Mouse (Mus musculus): ENCODE data around the gene Lmf1. TPM values are rescaled to one million over a fixed set of nuclear protein-coding genes. Genes with fewer than 3 reads are reported as not detected.

Lmf1 gene
- polyA plus RNA-seq, 1 experiment from 2014 or later = 26.9 TPM

- peak; percentile 60 for ATAC-seq (ENCODE audit: low FRiP score)
- H3K4me1 ChIP-seq (replicated peaks; ENCODE audit: control insufficient read depth, insufficient read depth, low read length) = peaks cover 5% of the 10 kb centered on the region
- H3K36me3 ChIP-seq (ENCODE audit: control insufficient read depth, insufficient read depth, low read length) = no peaks in the 10 kb centered on the region
- no peaks in the 10 kb centered on the region for H3K27me3 ChIP-seq (ENCODE audit: control insufficient read depth, insufficient read depth, low read length)
- peak; percentile 39 for DNase-seq (ENCODE audit: low spot score)
- peak overlapping the region; percentile 1; the same call in 1 of the 2 replicates for H3K9ac ChIP-seq (ENCODE audit: low read depth, low read length)
- H3K27ac ChIP-seq (ENCODE audit: low read depth, low read length) = peak overlapping the region; percentile 33; the same call in 1 of the 2 replicates
- 56% methylated on average over 7 of the region's 7 CpGs for WGBS
- no peaks in the 10 kb centered on the region for H3K9me3 ChIP-seq (ENCODE audit: control insufficient read depth, low read length)
- no peak overlapping the region for H3K4me3 ChIP-seq (ENCODE audit: low read depth, low read length)
- H3K4me2 ChIP-seq (replicated peaks; ENCODE audit: low read depth, low read length) = no peak overlapping the region
Measured at GRCm38 (mm10) chr17:25668481-25669055, 89.7 kb downstream of the Lmf1 start.

GRCm38 (mm10) chr17:25672982-25673381 lies 94.1 kb downstream of the Lmf1 start:
- Histone ChIP-seq H3K4me1 (replicated peaks; ENCODE audit: control insufficient read depth, insufficient read depth, low read length) (peaks cover 5% of the 10 kb centered on the region), H3K27ac (ENCODE audit: low read depth, low read length) (no peak overlapping the region), H3K9me3 (ENCODE audit: control insufficient read depth, low read length) (no peaks in the 10 kb centered on the region), H3K9ac (ENCODE audit: low read depth, low read length) (no peak overlapping the region), H3K4me3 (ENCODE audit: low read depth, low read length) (no peak overlapping the region), H3K4me2 (replicated peaks; ENCODE audit: low read depth, low read length) (no peak overlapping the region), H3K36me3 (ENCODE audit: control insufficient read depth, insufficient read depth, low read length) (no peaks in the 10 kb centered on the region), H3K27me3 (ENCODE audit: control insufficient read depth, insufficient read depth, low read length) (no peaks in the 10 kb centered on the region)
- ATAC-seq (ENCODE audit: low FRiP score) (no peak), DNase-seq (ENCODE audit: low spot score) (no peak)

- no peaks in the 10 kb centered on the region for H3K36me3 ChIP-seq (ENCODE audit: control insufficient read depth, insufficient read depth, low read length)
- H3K9ac ChIP-seq (ENCODE audit: low read depth, low read length) = no peak overlapping the region
- H3K4me3 ChIP-seq (ENCODE audit: low read depth, low read length) = no peak overlapping the region
- peaks cover 8% of the 10 kb centered on the region; the same call in 1 of the 2 replicates for H3K4me1 ChIP-seq (replicated peaks; ENCODE audit: control insufficient read depth, insufficient read depth, low read length)
- DNase-seq (ENCODE audit: low spot score) = no peak
- no peaks in the 10 kb centered on the region for H3K27me3 ChIP-seq (ENCODE audit: control insufficient read depth, insufficient read depth, low read length)
- H3K27ac ChIP-seq (ENCODE audit: low read depth, low read length) = no peak overlapping the region; the same call in 1 of the 2 replicates
- no peak for ATAC-seq (ENCODE audit: low FRiP score)
- no peaks in the 10 kb centered on the region for H3K9me3 ChIP-seq (ENCODE audit: control insufficient read depth, low read length)
- 61% methylated on average over 6 of the region's 6 CpGs for WGBS
- H3K4me2 ChIP-seq (replicated peaks; ENCODE audit: low read depth, low read length) = no peak overlapping the region
Measured at GRCm38 (mm10) chr17:25677969-25678368, 99.1 kb downstream of the Lmf1 start.

- H3K9me3 ChIP-seq (ENCODE audit: control insufficient read depth, low read length) = no peaks in the 10 kb centered on the region
- WGBS = 12% methylated on average over 5 of the region's 5 CpGs
- H3K4me1 ChIP-seq (replicated peaks; ENCODE audit: control insufficient read depth, insufficient read depth, low read length) = peaks cover 8% of the 10 kb centered on the region; the same call in 1 of the 2 replicates
- peak overlapping the region; percentile 17; the same call in 1 of the 2 replicates for H3K4me2 ChIP-seq (replicated peaks; ENCODE audit: low read depth, low read length)
- H3K27me3 ChIP-seq (ENCODE audit: control insufficient read depth, insufficient read depth, low read length) = no peaks in the 10 kb centered on the region
- no peak overlapping the region for H3K9ac ChIP-seq (ENCODE audit: low read depth, low read length)
- no peak overlapping the region for H3K4me3 ChIP-seq (ENCODE audit: low read depth, low read length)
- no peaks in the 10 kb centered on the region for H3K36me3 ChIP-seq (ENCODE audit: control insufficient read depth, insufficient read depth, low read length)
- H3K27ac ChIP-seq (ENCODE audit: low read depth, low read length) = 0 out of 2 replicates have a peak overlapping the region, but pooled peaks have one; percentile 13
- peak; percentile 47; the same call in 1 of the 2 replicates for ATAC-seq (ENCODE audit: low FRiP score)
- DNase-seq (ENCODE audit: low spot score) = no peak
Measured at GRCm38 (mm10) chr17:25679818-25680217, 100.9 kb downstream of the Lmf1 start.

DNA sequence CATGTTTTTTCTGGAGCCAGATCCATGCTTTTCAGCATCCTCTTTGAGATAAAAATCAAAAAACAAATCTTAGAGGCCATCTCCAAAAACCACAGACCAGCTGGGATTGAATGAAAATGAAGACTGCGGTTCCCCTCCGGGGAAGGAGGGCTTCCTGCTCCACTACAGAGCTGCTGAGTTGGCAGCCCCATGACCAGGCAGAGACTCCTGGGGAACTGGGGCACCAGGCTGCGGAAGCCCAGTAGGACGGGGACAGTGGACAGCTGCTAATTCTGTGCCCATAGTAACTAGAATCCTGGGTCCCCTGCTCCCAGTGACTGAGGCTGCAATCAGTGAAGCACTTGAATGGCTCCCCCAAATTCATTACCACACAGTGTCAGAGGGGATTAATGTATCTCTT lies 102.8 kb downstream of the Lmf1 start:
- ATAC-seq (ENCODE audit: low FRiP score) = no peak
- WGBS = 75% methylated on average over 4 of the region's 4 CpGs
- Histone ChIP-seq H3K9me3 (ENCODE audit: control insufficient read depth, low read length) (no peaks in the 10 kb centered on the region), H3K4me2 (replicated peaks; ENCODE audit: low read depth, low read length) (no peak overlapping the region), H3K36me3 (ENCODE audit: control insufficient read depth, insufficient read depth, low read length) (no peaks in the 10 kb centered on the region), H3K4me3 (ENCODE audit: low read depth, low read length) (no peak overlapping the region), H3K27me3 (ENCODE audit: control insufficient read depth, insufficient read depth, low read length) (no peaks in the 10 kb centered on the region), H3K4me1 (replicated peaks; ENCODE audit: control insufficient read depth, insufficient read depth, low read length) (peaks cover 8% of the 10 kb centered on the region; the same call in 1 of the 2 replicates), H3K27ac (ENCODE audit: low read depth, low read length) (no peak overlapping the region), H3K9ac (ENCODE audit: low read depth, low read length) (no peak overlapping the region)
- DNase-seq (ENCODE audit: low spot score) = no peak

DNA sequence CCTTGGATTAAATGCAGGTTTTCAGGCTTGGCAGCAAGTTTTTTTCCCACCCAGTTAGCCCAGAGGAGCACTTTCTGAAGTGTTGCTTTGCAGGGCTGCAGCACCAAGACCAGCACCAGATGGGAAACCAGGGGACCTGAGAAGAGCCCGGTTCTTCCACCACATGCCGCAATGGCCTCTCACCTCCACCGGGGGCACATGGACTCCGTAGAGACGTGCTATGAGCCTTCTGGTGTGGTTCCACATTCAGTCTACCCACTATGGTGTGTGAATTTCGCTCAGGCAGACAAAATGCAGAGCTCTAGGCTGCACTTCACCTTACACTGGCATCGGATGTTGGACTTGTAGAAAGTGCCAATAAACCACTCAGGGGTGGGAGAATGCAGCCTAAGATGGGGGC lies 107.4 kb downstream of the Lmf1 start:
- Histone ChIP-seq H3K4me2 (replicated peaks; ENCODE audit: low read depth, low read length) (no peak overlapping the region), H3K36me3 (ENCODE audit: control insufficient read depth, insufficient read depth, low read length) (no peaks in the 10 kb centered on the region), H3K4me3 (ENCODE audit: low read depth, low read length) (no peak overlapping the region), H3K9ac (ENCODE audit: low read depth, low read length) (no peak overlapping the region), H3K27me3 (ENCODE audit: control insufficient read depth, insufficient read depth, low read length) (no peaks in the 10 kb centered on the region), H3K27ac (ENCODE audit: low read depth, low read length) (no peak overlapping the region), H3K9me3 (ENCODE audit: control insufficient read depth, low read length) (no peaks in the 10 kb centered on the region), H3K4me1 (replicated peaks; ENCODE audit: control insufficient read depth, insufficient read depth, low read length) (no peaks in the 10 kb centered on the region)
- DNase-seq (ENCODE audit: low spot score) = peak; percentile 57
- ATAC-seq (ENCODE audit: low FRiP score) = no peak
- 54% methylated on average over 7 of the region's 7 CpGs for WGBS

GRCm38 (mm10) chr17:25688922-25689321 lies 110.0 kb downstream of the Lmf1 start:
- Histone ChIP-seq H3K27me3 (ENCODE audit: control insufficient read depth, insufficient read depth, low read length) (no peaks in the 10 kb centered on the region), H3K4me1 (replicated peaks; ENCODE audit: control insufficient read depth, insufficient read depth, low read length) (no peaks in the 10 kb centered on the region), H3K36me3 (ENCODE audit: control insufficient read depth, insufficient read depth, low read length) (no peaks in the 10 kb centered on the region)

DNA sequence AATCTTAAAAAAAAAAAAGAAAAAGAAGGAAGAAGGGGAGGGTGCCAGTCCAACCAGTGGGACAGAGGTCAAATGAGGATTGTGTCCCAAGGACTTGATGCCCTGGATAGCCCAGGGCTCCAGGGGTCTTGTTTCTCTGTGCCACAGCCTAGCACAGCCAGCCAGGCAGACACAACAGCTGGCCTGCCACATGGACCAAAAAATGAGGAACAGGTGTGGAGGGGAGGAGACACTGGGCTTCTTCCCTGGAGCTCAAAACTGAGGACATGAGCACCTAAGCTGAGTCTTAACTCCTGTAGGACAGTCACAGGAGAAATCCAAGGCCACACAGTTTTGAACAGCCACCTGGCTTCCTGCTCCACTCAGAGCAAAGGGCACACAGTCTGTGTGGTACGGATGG lies 117.4 kb downstream of the Lmf1 start:
- WGBS = 33% methylated on average over 1 of the region's 1 CpGs
- no peak for ATAC-seq (ENCODE audit: low FRiP score)

More at GRCm38 (mm10) chr17:25688922-25689321, 110.0 kb downstream of the Lmf1 start:
- DNase-seq (ENCODE audit: low spot score) = no peak
- no peak overlapping the region for H3K4me3 ChIP-seq (ENCODE audit: low read depth, low read length)
- ATAC-seq (ENCODE audit: low FRiP score) = no peak
- WGBS = 80% methylated on average over 4 of the region's 4 CpGs
- no peak overlapping the region for H3K27ac ChIP-seq (ENCODE audit: low read depth, low read length)
- no peak overlapping the region for H3K9ac ChIP-seq (ENCODE audit: low read depth, low read length)
- no peak overlapping the region for H3K4me2 ChIP-seq (replicated peaks; ENCODE audit: low read depth, low read length)
- no peaks in the 10 kb centered on the region for H3K9me3 ChIP-seq (ENCODE audit: control insufficient read depth, low read length)

DNA sequence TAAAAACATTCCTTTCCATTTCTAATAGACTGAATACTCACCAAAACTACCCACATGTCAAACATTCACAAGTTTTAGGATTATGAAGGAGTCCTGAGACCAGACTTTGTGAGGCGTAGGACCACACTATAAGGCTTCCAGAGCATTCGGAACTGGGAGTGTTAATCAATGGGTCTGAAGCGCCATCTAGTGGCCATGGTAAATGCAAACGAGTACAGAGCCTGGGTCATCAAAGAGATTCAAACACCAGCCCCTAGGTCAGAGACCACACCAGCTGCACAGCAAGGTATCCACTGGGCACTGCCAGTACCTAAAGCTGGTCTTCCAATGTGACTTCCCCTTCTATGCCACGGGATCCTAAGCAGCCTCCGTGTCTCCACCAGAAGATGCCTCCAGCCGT lies 119.6 kb downstream of the Lmf1 start:
- Histone ChIP-seq H3K9ac (ENCODE audit: low read depth, low read length) (no peak overlapping the region), H3K36me3 (ENCODE audit: control insufficient read depth, insufficient read depth, low read length) (no peaks in the 10 kb centered on the region), H3K4me1 (replicated peaks; ENCODE audit: control insufficient read depth, insufficient read depth, low read length) (0 out of 2 replicates have a peak, but pooled peaks cover 3% of the 10 kb centered on the region), H3K4me2 (replicated peaks; ENCODE audit: low read depth, low read length) (no peak overlapping the region), H3K27ac (ENCODE audit: low read depth, low read length) (no peak overlapping the region), H3K27me3 (ENCODE audit: control insufficient read depth, insufficient read depth, low read length) (no peaks in the 10 kb centered on the region), H3K4me3 (ENCODE audit: low read depth, low read length) (no peak overlapping the region), H3K9me3 (ENCODE audit: control insufficient read depth, low read length) (no peaks in the 10 kb centered on the region)
- 13% methylated on average over 7 of the region's 7 CpGs for WGBS
- ATAC-seq (ENCODE audit: low FRiP score) = no peak
- peak; percentile 91 for DNase-seq (ENCODE audit: low spot score)

More for the DNA sequence above, 117.4 kb downstream of the Lmf1 start:
- no peak overlapping the region for H3K27ac ChIP-seq (ENCODE audit: low read depth, low read length)
- no peaks in the 10 kb centered on the region for H3K36me3 ChIP-seq (ENCODE audit: control insufficient read depth, insufficient read depth, low read length)
- no peak overlapping the region for H3K4me3 ChIP-seq (ENCODE audit: low read depth, low read length)
- DNase-seq (ENCODE audit: low spot score) = no peak
- H3K9me3 ChIP-seq (ENCODE audit: control insufficient read depth, low read length) = no peaks in the 10 kb centered on the region
- H3K27me3 ChIP-seq (ENCODE audit: control insufficient read depth, insufficient read depth, low read length) = no peaks in the 10 kb centered on the region
- 0 out of 2 replicates have a peak overlapping the region, but pooled peaks have one; percentile 27 for H3K9ac ChIP-seq (ENCODE audit: low read depth, low read length)
- no peak overlapping the region for H3K4me2 ChIP-seq (replicated peaks; ENCODE audit: low read depth, low read length)
- H3K4me1 ChIP-seq (replicated peaks; ENCODE audit: control insufficient read depth, insufficient read depth, low read length) = 0 out of 2 replicates have a peak, but pooled peaks cover 3% of the 10 kb centered on the region

All from hindbrain, embryonic 11.5 days (tissue).